Mouse (Mus musculus) forebrain, postnatal 0 days (tissue): ENCODE results near the gene Acaca. TPM values are rescaled to one million over a fixed set of nuclear protein-coding genes. Genes with fewer than 3 reads are reported as not detected.

Source experiments
- ATAC-seq: fragments of 200-750 bp; cut with Nextera tagmentation; 2 replicates; pipeline ENCODE4 v1.8.0; 2017; ENCODE audit warnings: mild to moderate bottlenecking, moderate library complexity
- DNase-seq: peaks from one replicate; pipeline ENCODE4 v3.0.0-alpha.2; 2015
- H3K27ac ChIP-seq: fragments of 300-500 bp; sonication (generic); 2 replicates; pipeline ENCODE4 v1.5.1; 2014; ENCODE audit warnings: low read depth, mild to moderate bottlenecking, antibody characterized with exemption, low read length, moderate library complexity, mixed read lengths
- H3K27me3 ChIP-seq: fragments of 300-500 bp; sonication (generic); 2 replicates; pipeline ENCODE4 v1.6.1; 2014; ENCODE audit warnings: mild to moderate bottlenecking, low read length, mixed read lengths; ENCODE audit not compliant: insufficient read depth
- H3K36me3 ChIP-seq: fragments of 300-500 bp; sonication (generic); 2 replicates; pipeline ENCODE4 v1.6.1; 2014; ENCODE audit warnings: mild to moderate bottlenecking, moderate library complexity; ENCODE audit not compliant: insufficient read depth
- H3K4me1 ChIP-seq: fragments of 300-500 bp; sonication (generic); 2 replicates; pipeline ENCODE4 v1.6.1; 2014; ENCODE audit warnings: antibody characterized with exemption; ENCODE audit not compliant: insufficient read depth
- H3K4me2 ChIP-seq: fragments of 300-500 bp; sonication (generic); 2 replicates; pipeline ENCODE4 v1.6.1; 2014; ENCODE audit warnings: low read depth, mild to moderate bottlenecking, moderate library complexity
- H3K4me3 ChIP-seq: fragments of 300-500 bp; sonication (generic); 2 replicates; pipeline ENCODE4 v1.5.1; 2014; ENCODE audit warnings: low read depth, low read length, mixed read lengths
- H3K9ac ChIP-seq: fragments of 300-500 bp; sonication (generic); 2 replicates; pipeline ENCODE4 v1.6.1; 2014; ENCODE audit warnings: mild to moderate bottlenecking
- H3K9me3 ChIP-seq: fragments of 300-500 bp; sonication (generic); 2 replicates; pipeline ENCODE4 v1.6.1; 2016; ENCODE audit warnings: low read length
- CTCF ChIP-seq: sonication (generic); IDR thresholded peaks from 2 replicates; pipeline ENCODE4 v1.5.1; 2016; ENCODE audit warnings: antibody characterized with exemption, control low read depth, low read depth
- WGBS: fragments of 180-500 bp; shearing (Covaris S2); extraction: QIAGEN DNeasy Blood & Tissue Kit; methylation state at CpG from one replicate; pipeline ENCODE4 v1.1.7; 2014; 5-methylcytosine and 5-hydroxymethylcytosine counted together
- polyA plus RNA-seq: library from polyadenylated mRNA; unstranded; fragments of >200 nt; fragmentation: Nextera tagmentation; extraction: Ambion mirVana; gene quantifications from 2 replicates; pipeline ENCODE4 v1.2.1, GENCODE M21; 2015
- total RNA-seq: library from RNA; depleted of rRNA; stranded (reverse); fragments of >200 nt; gene quantifications from 2 replicates; pipeline ENCODE4 v1.2.3, GENCODE M21; 2014; rRNA removed

Acaca gene
- total and polyA plus RNA-seq, 2 experiments from 2014 or later, result 16.5 to 200 TPM

GRCm38 (mm10) chr11:84425736-84426632, 296.5 kb downstream of the Acaca start:
- WGBS, result 61% methylated on average over 13 of the region's 13 CpGs
- TF ChIP-seq CTCF, result no peak
- DNase-seq (no peak), ATAC-seq (no peak)
- Histone ChIP-seq H3K9me3 (no peaks in the 10 kb centered on the region), H3K27me3 (no peaks in the 10 kb centered on the region), H3K27ac (no peak overlapping the region), H3K9ac (no peak overlapping the region), H3K4me1 (no peaks in the 10 kb centered on the region), H3K4me3 (no peak overlapping the region), H3K36me3 (peaks cover 3% of the 10 kb centered on the region; the same call in 1 of the 2 replicates), H3K4me2 (no peak overlapping the region)

GRCm38 (mm10) chr11:84426633-84426998, 297.1 kb downstream of the Acaca start:
- Histone ChIP-seq H3K4me2 (no peak overlapping the region), H3K27me3 (no peaks in the 10 kb centered on the region), H3K4me1 (no peaks in the 10 kb centered on the region), H3K4me3 (no peak overlapping the region), H3K27ac (no peak overlapping the region), H3K9me3 (no peaks in the 10 kb centered on the region), H3K9ac (no peak overlapping the region), H3K36me3 (peaks cover 3% of the 10 kb centered on the region; the same call in 1 of the 2 replicates)
- DNase-seq, result no peak
- 86% methylated on average over 5 of the region's 5 CpGs for WGBS
- ATAC-seq, result no peak
- no peak for TF ChIP-seq CTCF

DNA sequence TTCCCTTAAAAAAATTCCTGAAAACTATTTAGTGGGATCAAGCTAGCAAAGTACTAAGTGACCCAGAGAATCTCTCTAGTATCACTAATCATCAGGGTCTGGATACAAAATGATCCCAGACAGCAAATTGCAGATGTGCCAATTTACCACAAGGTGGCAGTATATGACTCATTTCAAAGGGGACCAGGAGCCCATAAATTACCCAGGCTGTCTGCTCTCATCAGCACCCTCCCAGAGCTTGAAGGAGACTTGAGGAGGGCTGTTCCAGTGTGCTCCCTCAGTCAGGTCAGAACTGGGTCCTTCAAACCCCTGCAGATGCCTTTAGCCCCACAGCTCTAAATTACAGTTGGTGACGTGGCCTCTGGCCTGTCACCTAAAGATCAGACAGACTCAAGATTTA, 300.1 kb downstream of the Acaca start:
- peak; percentile 88 for TF ChIP-seq CTCF
- DNase-seq (peak; percentile 81), ATAC-seq (peak; percentile 86)
- Histone ChIP-seq H3K27me3 (no peaks in the 10 kb centered on the region), H3K27ac (no peak overlapping the region), H3K4me2 (no peak overlapping the region), H3K9me3 (no peaks in the 10 kb centered on the region), H3K36me3 (peaks cover 3% of the 10 kb centered on the region), H3K9ac (no peak overlapping the region), H3K4me3 (no peak overlapping the region), H3K4me1 (no peaks in the 10 kb centered on the region)
- WGBS, result 36% methylated on average over 1 of the region's 1 CpGs

DNA sequence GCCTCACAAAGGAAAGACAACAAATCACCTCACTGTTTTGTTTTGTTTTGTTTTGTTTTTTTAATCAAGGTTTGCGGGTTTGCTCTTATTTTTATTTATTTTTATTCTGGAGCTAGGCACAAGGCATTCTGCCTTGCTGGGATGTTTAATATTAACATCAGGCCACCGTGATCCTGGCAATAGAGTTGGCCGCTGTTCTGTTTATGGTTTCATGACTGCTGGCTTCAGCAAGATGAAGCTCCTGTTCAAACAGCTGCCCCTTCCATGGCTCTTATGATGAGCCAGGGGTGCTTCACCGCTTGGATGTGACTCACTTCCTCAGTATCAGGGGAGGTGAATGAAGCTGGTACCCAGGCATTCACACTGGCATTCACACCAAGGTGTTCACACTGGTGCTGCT, 300.9 kb downstream of the Acaca start:
- Histone ChIP-seq H3K9me3 (no peaks in the 10 kb centered on the region), H3K4me3 (no peak overlapping the region), H3K4me2 (no peak overlapping the region), H3K4me1 (no peaks in the 10 kb centered on the region), H3K9ac (no peak overlapping the region), H3K36me3 (peaks cover 4% of the 10 kb centered on the region), H3K27ac (no peak overlapping the region), H3K27me3 (no peaks in the 10 kb centered on the region)
- DNase-seq (no peak), ATAC-seq (no peak)
- WGBS, result 92% methylated on average over 4 of the region's 4 CpGs
- no peak for TF ChIP-seq CTCF

DNA sequence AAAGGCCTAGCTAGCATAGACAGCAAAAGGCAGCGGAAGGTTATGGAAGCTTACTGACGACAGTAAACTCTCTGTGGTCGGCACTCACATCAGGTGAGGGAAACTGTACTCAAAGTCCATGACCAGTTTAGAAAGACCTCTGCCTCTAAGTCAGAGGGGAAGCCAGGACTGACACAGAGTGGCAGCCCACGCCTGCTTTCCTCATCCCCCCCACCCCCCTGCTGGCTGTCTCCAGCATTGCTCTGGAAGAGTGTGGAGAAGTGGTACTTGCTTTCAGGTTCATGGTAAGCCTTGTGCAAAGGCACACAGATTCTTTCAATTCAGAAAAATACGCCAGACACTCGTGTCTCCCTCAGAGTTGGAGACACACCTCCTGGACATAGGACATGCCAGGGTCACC, 305.4 kb downstream of the Acaca start:
- Histone ChIP-seq H3K4me2 (no peak overlapping the region), H3K36me3 (peaks cover 7% of the 10 kb centered on the region), H3K4me1 (no peaks in the 10 kb centered on the region), H3K27ac (no peak overlapping the region), H3K9ac (no peak overlapping the region), H3K27me3 (no peaks in the 10 kb centered on the region), H3K4me3 (no peak overlapping the region), H3K9me3 (no peaks in the 10 kb centered on the region)
- peak; percentile 41 for TF ChIP-seq CTCF
- ATAC-seq, result no peak
- no peak for DNase-seq
- 70% methylated on average over 6 of the region's 6 CpGs for WGBS

DNA sequence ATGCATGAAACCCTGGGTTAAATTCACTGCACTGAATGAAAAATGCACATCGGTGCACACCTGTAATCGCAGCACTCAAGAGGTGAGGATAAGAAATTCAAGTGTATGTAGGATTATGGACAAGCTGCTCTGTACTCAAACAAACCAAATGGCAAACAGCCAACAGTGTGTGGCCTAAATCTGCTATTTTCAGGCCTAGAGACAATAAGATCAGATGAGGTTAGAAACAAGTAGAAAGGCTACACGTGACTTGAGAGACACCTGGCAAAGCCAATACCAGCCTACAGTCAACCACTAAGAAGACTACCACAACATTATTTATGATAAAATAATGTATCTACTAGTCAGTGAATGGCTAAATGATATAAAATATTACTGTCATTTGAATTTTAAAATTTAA, 310.9 kb downstream of the Acaca start:
- Histone ChIP-seq H3K9me3 (no peaks in the 10 kb centered on the region), H3K36me3 (peaks cover 16% of the 10 kb centered on the region), H3K4me2 (no peak overlapping the region), H3K27ac (no peak overlapping the region), H3K27me3 (no peaks in the 10 kb centered on the region), H3K9ac (no peak overlapping the region), H3K4me1 (no peaks in the 10 kb centered on the region), H3K4me3 (no peak overlapping the region)
- DNase-seq, result no peak
- TF ChIP-seq CTCF, result no peak
- WGBS, result 80% methylated on average over 3 of the region's 3 CpGs
- ATAC-seq, result no peak

GRCm38 (mm10) chr11:84442554-84443331, 313.3 kb downstream of the Acaca start:
- no peak for TF ChIP-seq CTCF

More at GRCm38 (mm10) chr11:84442554-84443331, 313.3 kb downstream of the Acaca start:
- Histone ChIP-seq H3K4me1 (no peaks in the 10 kb centered on the region), H3K9ac (no peak overlapping the region), H3K9me3 (no peaks in the 10 kb centered on the region), H3K27me3 (no peaks in the 10 kb centered on the region), H3K4me3 (no peak overlapping the region), H3K36me3 (peaks cover 13% of the 10 kb centered on the region; the same call in 1 of the 2 replicates), H3K27ac (no peak overlapping the region), H3K4me2 (no peak overlapping the region)
- DNase-seq (no peak), ATAC-seq (no peak)
- WGBS, result 85% methylated on average over 4 of the region's 4 CpGs

Other genes starting within 250 kb of the Acaca start
- 25.1 and 30.3 TPM in 2 replicates for gene Ddx52, start 187.6 kb upstream of the Acaca start, total RNA-seq
- gene Ddx52, start 187.6 kb upstream of the Acaca start, polyA plus RNA-seq, result 18.4 and 19.3 TPM in 2 replicates
- 33.3 and 52.1 TPM in 2 replicates for gene Synrg, start 165.2 kb upstream of the Acaca start, total RNA-seq
- gene Synrg, start 165.2 kb upstream of the Acaca start, polyA plus RNA-seq, result 14.4 and 18.6 TPM in 2 replicates
- 15.1 and 15.4 TPM in 2 replicates for gene Dusp14, start 60.4 kb upstream of the Acaca start, total RNA-seq
- gene Dusp14, start 60.4 kb upstream of the Acaca start, polyA plus RNA-seq, result 19.4 and 21.6 TPM in 2 replicates
- gene Tada2a, start 72 bp upstream of the Acaca start, total RNA-seq, result 24.8 and 26.1 TPM in 2 replicates
- gene Tada2a, start 72 bp upstream of the Acaca start, polyA plus RNA-seq, result 29.0 and 30.1 TPM in 2 replicates
- gene Gm11437, start 37.8 kb downstream of the Acaca start, total RNA-seq, result not detected in 2 replicates
- gene Gm11437, start 37.8 kb downstream of the Acaca start, polyA plus RNA-seq, result not detected in 2 replicates